Mouse (Mus musculus): ENCODE results near the gene Dnaic1. TPM values are rescaled to one million over a fixed set of nuclear protein-coding genes. Genes with fewer than 3 reads are reported as not detected.

Gene Dnaic1
- polyA plus RNA-seq, 1 experiment from 2014 or later, result 1.4 TPM

- H3K36me3 ChIP-seq (ENCODE audit: control insufficient read depth, insufficient read depth, low read length), result no peaks in the 10 kb centered on the region
- ATAC-seq (no peak), DNase-seq (ENCODE audit: low spot score) (no peak)
- H3K4me1 ChIP-seq (ENCODE audit: control insufficient read depth, insufficient read depth, low read length), result peaks cover 7% of the 10 kb centered on the region; the same call in 1 of the 2 replicates
- H3K4me3 ChIP-seq (ENCODE audit: low read depth, low read length), result no peak overlapping the region
- no peaks in the 10 kb centered on the region for H3K9me3 ChIP-seq (replicated peaks; ENCODE audit: control insufficient read depth, low read length)
- 31% methylated on average over 4 of the region's 4 CpGs for WGBS
- H3K9ac ChIP-seq (ENCODE audit: low read length), result no peak overlapping the region
- no peak overlapping the region for H3K27ac ChIP-seq (ENCODE audit: low read depth, low read length)
- H3K4me2 ChIP-seq (ENCODE audit: low read length), result no peak overlapping the region
- H3K27me3 ChIP-seq (replicated peaks; ENCODE audit: control insufficient read depth, insufficient read depth, low read length), result no peaks in the 10 kb centered on the region
Measured at GRCm38 (mm10) chr4:41602818-41603217, 33.2 kb downstream of the Dnaic1 start.

- Histone ChIP-seq H3K27ac (ENCODE audit: low read depth, low read length) (no peak overlapping the region), H3K4me1 (ENCODE audit: control insufficient read depth, insufficient read depth, low read length) (peaks cover 14% of the 10 kb centered on the region), H3K9ac (ENCODE audit: low read length) (no peak overlapping the region), H3K36me3 (ENCODE audit: control insufficient read depth, insufficient read depth, low read length) (no peaks in the 10 kb centered on the region), H3K4me3 (ENCODE audit: low read depth, low read length) (no peak overlapping the region), H3K4me2 (ENCODE audit: low read length) (no peak overlapping the region), H3K27me3 (replicated peaks; ENCODE audit: control insufficient read depth, insufficient read depth, low read length) (no peaks in the 10 kb centered on the region), H3K9me3 (replicated peaks; ENCODE audit: control insufficient read depth, low read length) (no peaks in the 10 kb centered on the region)
- peak; percentile 51 for ATAC-seq
- peak; percentile 64 for DNase-seq (ENCODE audit: low spot score)
- WGBS, result 27% methylated on average over 8 of the region's 8 CpGs
Measured at GRCm38 (mm10) chr4:41604476-41605396, 35.2 kb downstream of the Dnaic1 start.

GRCm38 (mm10) chr4:41606784-41607183 lies 37.2 kb downstream of the Dnaic1 start:
- Histone ChIP-seq H3K9ac (ENCODE audit: low read length) (no peak overlapping the region), H3K4me1 (ENCODE audit: control insufficient read depth, insufficient read depth, low read length) (peaks cover 31% of the 10 kb centered on the region), H3K27ac (ENCODE audit: low read depth, low read length) (no peak overlapping the region), H3K4me3 (ENCODE audit: low read depth, low read length) (no peak overlapping the region), H3K9me3 (replicated peaks; ENCODE audit: control insufficient read depth, low read length) (no peaks in the 10 kb centered on the region), H3K4me2 (ENCODE audit: low read length) (no peak overlapping the region), H3K36me3 (ENCODE audit: control insufficient read depth, insufficient read depth, low read length) (no peaks in the 10 kb centered on the region), H3K27me3 (replicated peaks; ENCODE audit: control insufficient read depth, insufficient read depth, low read length) (no peaks in the 10 kb centered on the region)
- ATAC-seq (no peak), DNase-seq (ENCODE audit: low spot score) (no peak)
- WGBS, result 53% methylated on average over 4 of the region's 4 CpGs

GRCm38 (mm10) chr4:41609681-41610593 lies 40.4 kb downstream of the Dnaic1 start:
- no peak overlapping the region for H3K9ac ChIP-seq (ENCODE audit: low read length)
- peaks cover 41% of the 10 kb centered on the region for H3K4me1 ChIP-seq (ENCODE audit: control insufficient read depth, insufficient read depth, low read length)
- ATAC-seq (no peak), DNase-seq (ENCODE audit: low spot score) (peak; percentile 73)
- no peaks in the 10 kb centered on the region for H3K9me3 ChIP-seq (replicated peaks; ENCODE audit: control insufficient read depth, low read length)
- H3K4me3 ChIP-seq (ENCODE audit: low read depth, low read length), result no peak overlapping the region
- H3K36me3 ChIP-seq (ENCODE audit: control insufficient read depth, insufficient read depth, low read length), result no peaks in the 10 kb centered on the region
- 54% methylated on average over 10 of the region's 10 CpGs for WGBS
- no peak overlapping the region for H3K4me2 ChIP-seq (ENCODE audit: low read length)
- H3K27ac ChIP-seq (ENCODE audit: low read depth, low read length), result no peak overlapping the region; the same call in 1 of the 2 replicates
- no peaks in the 10 kb centered on the region for H3K27me3 ChIP-seq (replicated peaks; ENCODE audit: control insufficient read depth, insufficient read depth, low read length)

GRCm38 (mm10) chr4:41610594-41610980 lies 41.0 kb downstream of the Dnaic1 start:
- DNase-seq (ENCODE audit: low spot score) (no peak), ATAC-seq (no peak)

GRCm38 (mm10) chr4:41612166-41612565 lies 42.6 kb downstream of the Dnaic1 start:
- Histone ChIP-seq H3K4me1 (ENCODE audit: control insufficient read depth, insufficient read depth, low read length) (peaks cover 55% of the 10 kb centered on the region), H3K36me3 (ENCODE audit: control insufficient read depth, insufficient read depth, low read length) (no peaks in the 10 kb centered on the region), H3K9ac (ENCODE audit: low read length) (no peak overlapping the region), H3K4me3 (ENCODE audit: low read depth, low read length) (no peak overlapping the region), H3K27me3 (replicated peaks; ENCODE audit: control insufficient read depth, insufficient read depth, low read length) (no peaks in the 10 kb centered on the region), H3K27ac (ENCODE audit: low read depth, low read length) (peak overlapping the region; percentile 74), H3K9me3 (replicated peaks; ENCODE audit: control insufficient read depth, low read length) (no peaks in the 10 kb centered on the region), H3K4me2 (ENCODE audit: low read length) (no peak overlapping the region)
- ATAC-seq (peak; percentile 81), DNase-seq (ENCODE audit: low spot score) (peak; percentile 96)
- 7% methylated on average over 8 of the region's 8 CpGs for WGBS

More at GRCm38 (mm10) chr4:41610594-41610980, 41.0 kb downstream of the Dnaic1 start:
- WGBS, result 34% methylated on average over 6 of the region's 6 CpGs
- Histone ChIP-seq H3K27ac (ENCODE audit: low read depth, low read length) (no peak overlapping the region), H3K9ac (ENCODE audit: low read length) (no peak overlapping the region), H3K27me3 (replicated peaks; ENCODE audit: control insufficient read depth, insufficient read depth, low read length) (no peaks in the 10 kb centered on the region), H3K4me3 (ENCODE audit: low read depth, low read length) (no peak overlapping the region), H3K4me1 (ENCODE audit: control insufficient read depth, insufficient read depth, low read length) (peaks cover 45% of the 10 kb centered on the region), H3K9me3 (replicated peaks; ENCODE audit: control insufficient read depth, low read length) (no peaks in the 10 kb centered on the region), H3K36me3 (ENCODE audit: control insufficient read depth, insufficient read depth, low read length) (no peaks in the 10 kb centered on the region), H3K4me2 (ENCODE audit: low read length) (no peak overlapping the region)

- DNase-seq (ENCODE audit: low spot score), result peak; percentile 91
- 7% methylated on average over 7 of the region's 7 CpGs for WGBS
- no peak overlapping the region for H3K4me2 ChIP-seq (ENCODE audit: low read length)
- no peaks in the 10 kb centered on the region for H3K27me3 ChIP-seq (replicated peaks; ENCODE audit: control insufficient read depth, insufficient read depth, low read length)
- H3K27ac ChIP-seq (ENCODE audit: low read depth, low read length), result no peak overlapping the region
- no peak for ATAC-seq
- peaks cover 69% of the 10 kb centered on the region for H3K4me1 ChIP-seq (ENCODE audit: control insufficient read depth, insufficient read depth, low read length)
- H3K4me3 ChIP-seq (ENCODE audit: low read depth, low read length), result no peak overlapping the region
- H3K36me3 ChIP-seq (ENCODE audit: control insufficient read depth, insufficient read depth, low read length), result no peaks in the 10 kb centered on the region
- no peak overlapping the region for H3K9ac ChIP-seq (ENCODE audit: low read length)
- no peaks in the 10 kb centered on the region for H3K9me3 ChIP-seq (replicated peaks; ENCODE audit: control insufficient read depth, low read length)
Measured at GRCm38 (mm10) chr4:41614156-41614555, 44.6 kb downstream of the Dnaic1 start.

GRCm38 (mm10) chr4:41615661-41616599 lies 46.4 kb downstream of the Dnaic1 start:
- Histone ChIP-seq H3K4me2 (ENCODE audit: low read length) (no peak overlapping the region), H3K9ac (ENCODE audit: low read length) (no peak overlapping the region), H3K36me3 (ENCODE audit: control insufficient read depth, insufficient read depth, low read length) (no peaks in the 10 kb centered on the region), H3K27ac (ENCODE audit: low read depth, low read length) (peak overlapping the region; percentile 40; the same call in 1 of the 2 replicates), H3K9me3 (replicated peaks; ENCODE audit: control insufficient read depth, low read length) (no peaks in the 10 kb centered on the region), H3K4me3 (ENCODE audit: low read depth, low read length) (no peak overlapping the region), H3K27me3 (replicated peaks; ENCODE audit: control insufficient read depth, insufficient read depth, low read length) (no peaks in the 10 kb centered on the region), H3K4me1 (ENCODE audit: control insufficient read depth, insufficient read depth, low read length) (peaks cover 58% of the 10 kb centered on the region)
- DNase-seq (ENCODE audit: low spot score) (peak; percentile 92), ATAC-seq (peak; percentile 63)
- 29% methylated on average over 9 of the region's 9 CpGs for WGBS
